Mouse (Mus musculus) MEL (cell line): ENCODE results near the gene Srsf2. TPM values are rescaled to one million over a fixed set of nuclear protein-coding genes. Genes with fewer than 3 reads are reported as not detected.
A peak's percentile ranks its signal among the peaks of the same experiment; 100 is the strongest.

Source experiments
- DNase-seq: peaks from one replicate; pipeline ENCODE4 v3.0.0; 2011; ENCODE audit warnings: low read depth, low spot score
- H3K27ac ChIP-seq: 2 replicates; pipeline ENCODE4 v1.5.1; 2012; ENCODE audit warnings: low read depth, mild to moderate bottlenecking, control low read depth, low read length, moderate library complexity; ENCODE audit not compliant: control insufficient read depth
- H3K27me3 ChIP-seq, 2 experiments: fragments of 150-350 bp in 1 of 2; sonication (generic) in 1 of 2; 2 replicates each; pipeline ENCODE4 v1.6.1; 2012; ENCODE audit warnings: low read length in 2 of 2, mild to moderate bottlenecking in 2 of 2, improper control_type of control experiment in 1 of 2, moderate library complexity in 1 of 2; ENCODE audit not compliant: insufficient read depth in 2 of 2, control insufficient read depth in 1 of 2
- H3K36me3 ChIP-seq, 2 experiments: 2 replicates each; pipeline ENCODE4 v1.6.1; 2012 to 2014; ENCODE audit warnings: low read length in 2 of 2, improper control_type of control experiment in 1 of 2, inconsistent platforms in 1 of 2, mild to moderate bottlenecking in 1 of 2; ENCODE audit not compliant: insufficient read depth in 2 of 2, control insufficient read depth in 1 of 2
- H3K4me1 ChIP-seq, 2 experiments: fragments of 150-350 bp in 1 of 2; sonication (generic) in 1 of 2; 2 replicates each; pipeline ENCODE4 v1.6.1; 2012; ENCODE audit warnings: low read length in 2 of 2, improper control_type of control experiment in 1 of 2, mild to moderate bottlenecking in 1 of 2; ENCODE audit not compliant: insufficient read depth in 2 of 2, control insufficient read depth in 1 of 2
- H3K4me3 ChIP-seq, 2 experiments: fragments of 150-350 bp in 1 of 2; sonication (generic) in 1 of 2; 2 replicates each; pipeline ENCODE4 v1.5.1; 2012; ENCODE audit warnings: low read depth in 2 of 2, low read length in 2 of 2, mild to moderate bottlenecking in 2 of 2, moderate library complexity in 2 of 2, control low read depth in 1 of 2, improper control_type of control experiment in 1 of 2; ENCODE audit not compliant: control insufficient read depth in 1 of 2, insufficient read depth in 1 of 2
- H3K79me2 ChIP-seq: 2 replicates; pipeline ENCODE4 v1.6.1; 2012; ENCODE audit warnings: mild to moderate bottlenecking, low read length, moderate library complexity; ENCODE audit not compliant: control insufficient read depth, poor library complexity, insufficient read depth
- H3K9ac ChIP-seq: 2 replicates; pipeline ENCODE4 v1.6.1; 2012; ENCODE audit warnings: low read depth, mild to moderate bottlenecking, control low read depth, low read length, moderate library complexity; ENCODE audit not compliant: control insufficient read depth, poor library complexity, severe bottlenecking
- H3K9me3 ChIP-seq: fragments of 150-350 bp; sonication (generic); replicated peaks from 2 replicates; pipeline ENCODE4 v1.6.1; 2012; ENCODE audit warnings: mild to moderate bottlenecking, low read length, improper control_type of control experiment, moderate library complexity; ENCODE audit not compliant: insufficient read depth
- BHLHE40 ChIP-seq: IDR thresholded peaks from 2 replicates; pipeline ENCODE4 v1.6.1; 2012; ENCODE audit warnings: low read depth, mild to moderate bottlenecking, inconsistent platforms, low read length, improper control_type of control experiment, borderline replicate concordance
- CTCF ChIP-seq, 3 experiments: IDR thresholded peaks in 2 of 3; conservative IDR thresholded peaks in 1 of 3; 2 replicates each; pipeline ENCODE4 v1.5.1; 2011 to 2012; ENCODE audit warnings: low read length in 3 of 3, low read depth in 2 of 3, mild to moderate bottlenecking in 2 of 3, improper control_type of control experiment in 1 of 3, inconsistent platforms in 1 of 3, mixed read lengths in 1 of 3, moderate library complexity in 1 of 3; ENCODE audit not compliant: control insufficient read depth in 1 of 3, insufficient read depth in 1 of 3, poor library complexity in 1 of 3, severe bottlenecking in 1 of 3
- ETS1 ChIP-seq: IDR thresholded peaks from 2 replicates; pipeline ENCODE4 v1.6.1; 2012; ENCODE audit warnings: low read depth, mild to moderate bottlenecking, inconsistent platforms, low read length, improper control_type of control experiment, moderate library complexity
- HCFC1 ChIP-seq: IDR thresholded peaks from 2 replicates; pipeline ENCODE4 v1.6.1; 2012; ENCODE audit warnings: low read depth, mild to moderate bottlenecking, inconsistent platforms, low read length, improper control_type of control experiment, moderate library complexity
- JUND ChIP-seq: IDR thresholded peaks from 2 replicates; pipeline ENCODE4 v1.6.1; 2011; ENCODE audit warnings: low read depth, mild to moderate bottlenecking, improper control_type of control experiment, low read length
- MAFK ChIP-seq: IDR thresholded peaks from 2 replicates; pipeline ENCODE4 v1.6.1; 2011; ENCODE audit warnings: low read depth, mild to moderate bottlenecking, low read length, improper control_type of control experiment, borderline replicate concordance
- MAX ChIP-seq: IDR thresholded peaks from 2 replicates; pipeline ENCODE4 v1.6.1; 2011; ENCODE audit warnings: low read length, improper control_type of control experiment
- MAZ ChIP-seq: IDR thresholded peaks from 2 replicates; pipeline ENCODE4 v1.6.1; 2012; ENCODE audit warnings: low read depth, mild to moderate bottlenecking, inconsistent platforms, low read length, improper control_type of control experiment
- MXI1 ChIP-seq: IDR thresholded peaks from 2 replicates; pipeline ENCODE4 v1.6.1; 2011; ENCODE audit warnings: mild to moderate bottlenecking, low read depth, low read length, improper control_type of control experiment
- MYB ChIP-seq: IDR thresholded peaks from 2 replicates; pipeline ENCODE4 v1.6.1; 2011; ENCODE audit warnings: mild to moderate bottlenecking, low read depth, low read length, improper control_type of control experiment
- MYC ChIP-seq: IDR thresholded peaks from 2 replicates; pipeline ENCODE4 v1.6.1; 2011; ENCODE audit warnings: low read depth, mild to moderate bottlenecking, low read length, improper control_type of control experiment, moderate library complexity
- NELFE ChIP-seq: IDR thresholded peaks from 2 replicates; pipeline ENCODE4 v1.6.1; 2011; ENCODE audit warnings: low read depth, low read length, improper control_type of control experiment
- NRF1 ChIP-seq: IDR thresholded peaks from 2 replicates; pipeline ENCODE4 v1.6.1; 2014; ENCODE audit warnings: low read depth, mild to moderate bottlenecking, inconsistent platforms, low read length, improper control_type of control experiment, moderate library complexity; ENCODE audit not compliant: poor library complexity, insufficient read depth, severe bottlenecking
- POLR2AphosphoS2 ChIP-seq: IDR thresholded peaks from 2 replicates; pipeline ENCODE4 v1.6.1; 2011; ENCODE audit warnings: low read length, improper control_type of control experiment
- POLR2AphosphoS5 ChIP-seq: IDR thresholded peaks from 2 replicates; pipeline ENCODE4 v1.6.1; 2012; ENCODE audit warnings: low read depth, borderline replicate concordance, mild to moderate bottlenecking, inconsistent platforms, low read length, moderate library complexity, mixed read lengths
- SIN3A ChIP-seq: IDR thresholded peaks from 2 replicates; pipeline ENCODE4 v1.6.1; 2012; ENCODE audit warnings: low read length, improper control_type of control experiment, inconsistent platforms
- SMC3 ChIP-seq: IDR thresholded peaks from 2 replicates; pipeline ENCODE4 v1.6.1; 2011; ENCODE audit warnings: low read depth, low read length, improper control_type of control experiment
- UBTF ChIP-seq: IDR thresholded peaks from 2 replicates; pipeline ENCODE4 v1.6.1; 2012; ENCODE audit warnings: low read depth, mild to moderate bottlenecking, inconsistent platforms, low read length, improper control_type of control experiment, moderate library complexity, borderline replicate concordance; ENCODE audit not compliant: insufficient read depth
- USF1 ChIP-seq: IDR thresholded peaks from 2 replicates; pipeline ENCODE4 v1.6.1; 2014; ENCODE audit warnings: low read depth, mild to moderate bottlenecking, inconsistent platforms, low read length, improper control_type of control experiment, moderate library complexity
- USF2 ChIP-seq, 2 experiments: IDR thresholded peaks; 2 replicates each; pipeline ENCODE4 v1.6.1; 2011 to 2012; ENCODE audit warnings: improper control_type of control experiment in 2 of 2, low read length in 2 of 2, borderline replicate concordance in 1 of 2, inconsistent platforms in 1 of 2, low read depth in 1 of 2, mild to moderate bottlenecking in 1 of 2; ENCODE audit not compliant: insufficient read depth in 1 of 2
- ZC3H11A ChIP-seq: IDR thresholded peaks from 2 replicates; pipeline ENCODE4 v1.6.1; 2012; ENCODE audit warnings: low read depth, mild to moderate bottlenecking, inconsistent platforms, low read length, improper control_type of control experiment
- ZKSCAN1 ChIP-seq: IDR thresholded peaks from 2 replicates; pipeline ENCODE4 v1.6.1; 2012; ENCODE audit warnings: low read depth, mild to moderate bottlenecking, inconsistent platforms, low read length, improper control_type of control experiment, moderate library complexity
- ZMIZ1 ChIP-seq: IDR thresholded peaks from 2 replicates; pipeline ENCODE4 v1.6.1; 2012; ENCODE audit warnings: low read depth, mild to moderate bottlenecking, inconsistent platforms, low read length, improper control_type of control experiment, moderate library complexity
- ZNF384 ChIP-seq: IDR thresholded peaks from 2 replicates; pipeline ENCODE4 v1.6.1; 2012; ENCODE audit warnings: low read depth, mild to moderate bottlenecking, inconsistent platforms, low read length, improper control_type of control experiment
- polyA plus RNA-seq, 2 experiments: library from polyadenylated mRNA; stranded (reverse) in 1 of 2; unstranded in 1 of 2; fragments of >175 nt in 1 of 2; fragments of >200 nt in 1 of 2; gene quantifications; 2 replicates each; pipeline versions ENCODE4 v1.2.1 to v1.2.4; 2012; ENCODE audit warnings: low replicate concordance in 2 of 2, low read depth in 1 of 2; ENCODE audit not compliant: insufficient read length in 2 of 2, insufficient read depth in 1 of 2, missing spikeins in 1 of 2
- total RNA-seq: library from RNA; depleted of rRNA; stranded (reverse); fragments of 300-350 nt; gene quantifications from 2 replicates; pipeline ENCODE4 v1.2.3, GENCODE M21; 2012

Srsf2 gene
- total and polyA plus RNA-seq, 3 experiments, result 257 to 1,128 (median 453) TPM

DNA sequence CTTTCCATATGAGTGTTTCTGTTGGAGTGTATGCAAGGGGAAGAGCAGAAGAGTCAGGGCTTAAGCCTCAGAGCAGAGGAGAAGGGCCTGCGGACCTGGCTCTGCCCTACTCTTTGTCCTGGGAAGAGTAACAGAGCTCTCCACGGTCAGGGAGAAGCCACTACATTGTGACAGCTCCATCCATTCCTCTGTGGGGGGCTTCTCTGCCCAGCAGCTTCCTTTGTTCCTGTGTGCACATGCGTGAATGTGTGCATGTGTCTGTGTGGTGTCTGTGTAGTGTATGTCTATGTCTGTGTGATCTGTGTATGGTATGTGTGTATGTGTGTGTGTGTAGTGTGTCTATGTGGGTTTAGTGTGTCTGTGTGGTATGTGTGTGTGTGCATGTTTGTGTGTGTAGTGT lies 42.5 kb upstream of the Srsf2 start:
- no peaks in the 10 kb centered on the region; a peak in 2 of 4 replicates for H3K27me3 ChIP-seq
- no peaks in the 10 kb centered on the region for H3K4me1 ChIP-seq
- no peaks in the 10 kb centered on the region for H3K79me2 ChIP-seq
- no peak overlapping the region for H3K27ac ChIP-seq
- no peak overlapping the region for H3K4me3 ChIP-seq
- TF ChIP-seq BHLHE40, result no peak
- TF ChIP-seq SIN3A, result no peak
- no peak for TF ChIP-seq MYC
- no peak for TF ChIP-seq ZC3H11A
- TF ChIP-seq USF2 (IDR thresholded peaks at IDR 0.05; ENCODE audit: borderline replicate concordance in 1 of 2, insufficient read depth in 1 of 2, low read depth in 1 of 2, low read length in 2 of 2), result no peak
- no peak for TF ChIP-seq ETS1
- TF ChIP-seq HCFC1, result no peak
- TF ChIP-seq MAX, result no peak
- no peak for TF ChIP-seq NRF1
- no peak for TF ChIP-seq CTCF (IDR thresholded peaks at IDR 0.05 in 2 of 3, conservative IDR thresholded peaks at IDR 0.05 in 1 of 3; ENCODE audit: control insufficient read depth in 1 of 3, insufficient read depth in 1 of 3, low read depth in 2 of 3, low read length in 3 of 3, poor library complexity in 1 of 3, severe bottlenecking in 1 of 3)
- no peak overlapping the region for H3K9ac ChIP-seq
- no peaks in the 10 kb centered on the region for H3K9me3 ChIP-seq
- no peaks in the 10 kb centered on the region for H3K36me3 ChIP-seq
- no peak for DNase-seq

DNA sequence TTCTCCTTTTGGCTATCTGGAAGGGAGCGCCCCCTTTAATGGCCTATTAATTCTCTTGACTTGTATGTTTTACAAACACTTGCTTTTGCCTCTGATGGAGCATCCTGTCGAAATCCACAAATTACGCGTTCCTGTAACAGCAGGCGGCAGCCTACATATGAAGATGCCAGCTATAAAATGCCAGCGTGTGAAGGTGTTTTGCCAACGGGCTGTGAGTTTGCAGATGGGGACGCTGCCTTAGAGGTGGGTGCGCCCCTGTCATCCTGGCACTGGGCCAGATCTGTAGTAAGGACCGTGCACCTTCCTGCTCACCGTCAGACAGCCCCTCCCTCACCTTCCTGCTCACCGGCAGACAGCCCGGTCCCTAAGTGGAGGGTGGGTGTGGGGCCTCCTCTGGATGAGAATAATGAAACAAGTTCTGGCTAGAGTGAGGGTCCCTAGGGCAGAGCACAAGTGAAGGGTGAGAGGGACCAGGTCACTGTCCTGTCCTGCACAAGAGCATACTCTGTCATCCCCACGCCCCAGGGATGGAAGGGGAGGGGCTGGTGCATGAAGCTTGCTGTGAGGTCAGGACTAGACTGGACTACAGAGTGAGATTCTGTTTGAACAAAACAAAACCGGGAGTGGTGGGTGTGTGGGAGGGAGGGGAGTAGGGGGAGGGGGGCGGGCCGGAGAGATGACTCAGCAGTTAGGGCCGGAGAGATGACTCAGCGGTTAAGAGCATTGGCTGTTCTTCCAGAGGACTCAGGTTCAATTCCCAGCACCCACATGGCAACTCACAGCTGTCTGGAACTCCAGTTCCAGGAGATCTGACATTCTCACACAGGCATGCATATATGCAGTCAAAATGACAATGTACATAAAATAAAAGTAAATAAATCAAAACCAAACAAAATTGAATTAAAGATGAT lies 40.9 kb upstream of the Srsf2 start:
- Histone ChIP-seq H3K4me3 (no peak overlapping the region), H3K36me3 (no peaks in the 10 kb centered on the region), H3K4me1 (no peaks in the 10 kb centered on the region), H3K9me3 (no peaks in the 10 kb centered on the region), H3K79me2 (no peaks in the 10 kb centered on the region), H3K27me3 (no peaks in the 10 kb centered on the region; a peak in 2 of 4 replicates), H3K9ac (no peak overlapping the region), H3K27ac (no peak overlapping the region)
- no peak for TF ChIP-seq HCFC1
- TF ChIP-seq SIN3A, result no peak
- no peak for TF ChIP-seq ZNF384
- no peak for TF ChIP-seq MAFK
- no peak for TF ChIP-seq NRF1
- no peak for TF ChIP-seq JUND
- no peak for TF ChIP-seq ZKSCAN1
- no peak for TF ChIP-seq ZMIZ1
- no peak for TF ChIP-seq UBTF
- TF ChIP-seq MXI1, result no peak
- TF ChIP-seq NELFE, result no peak
- TF ChIP-seq SMC3, result no peak
- no peak for TF ChIP-seq BHLHE40
- no peak for TF ChIP-seq MAX
- no peak for TF ChIP-seq MAZ
- no peak for TF ChIP-seq POLR2AphosphoS5
- no peak for TF ChIP-seq USF1
- no peak for TF ChIP-seq POLR2AphosphoS2
- no peak for TF ChIP-seq MYB
- peak; percentile 11 for DNase-seq
